Mouse (Mus musculus): ENCODE results near the gene Gsta4. TPM values are rescaled to one million over a fixed set of nuclear protein-coding genes. Genes with fewer than 3 reads are reported as not detected.
"Not testable (repeated sequence)": the region's sequence is repeated elsewhere in the genome, so short reads cannot be mapped to it uniquely, and the experiment has no call there.

Gsta4 gene
- polyA plus RNA-seq, 1 experiment: 1.0 TPM

DNA sequence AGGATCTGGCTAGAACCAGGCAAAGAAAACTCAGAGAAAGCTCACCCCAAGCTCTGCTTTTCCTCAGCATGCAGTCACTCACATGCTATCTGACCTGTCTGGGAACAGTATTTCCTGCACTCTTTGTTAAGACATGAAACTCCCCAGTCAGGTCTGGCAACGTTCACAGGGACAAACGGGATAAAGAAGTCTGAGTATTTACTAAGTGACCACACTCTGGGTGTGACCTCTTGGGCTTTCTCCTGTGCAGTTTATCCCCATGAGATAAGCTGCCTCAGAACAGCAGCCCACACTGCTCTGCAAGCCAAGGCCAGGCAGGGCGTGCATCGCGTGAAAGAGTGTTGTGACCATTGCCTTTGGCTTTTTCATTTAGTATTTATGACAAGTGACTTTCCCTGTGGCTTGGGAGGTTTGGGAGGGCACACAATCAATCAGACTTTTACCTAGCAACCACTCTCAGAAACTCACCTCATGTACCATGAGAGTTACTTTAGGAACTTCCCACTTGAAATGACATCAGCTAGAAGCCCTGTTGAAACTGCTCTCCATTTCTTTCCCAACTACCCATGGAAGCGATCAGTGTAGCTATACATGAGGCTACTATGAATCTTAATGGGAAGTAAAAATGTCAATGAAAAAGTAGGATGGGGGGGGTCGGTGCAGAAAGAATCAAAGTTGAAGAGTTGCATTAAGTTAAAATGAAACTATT lies 29.9 kb downstream of the Gsta4 start:
- no peaks in the 10 kb centered on the region for H3K9me3 ChIP-seq (ENCODE audit: control insufficient read depth, low read length)
- peaks cover 23% of the 10 kb centered on the region for H3K36me3 ChIP-seq (ENCODE audit: control insufficient read depth)
- TF ChIP-seq TAL1 (IDR thresholded peaks at IDR 0.05; ENCODE audit: low read length): no peak
- no peak for TF ChIP-seq GATA1 (IDR thresholded peaks at IDR 0.05; ENCODE audit: low read length)
- no peak overlapping the region for H3K4me3 ChIP-seq (replicated peaks)
- no peaks in the 10 kb centered on the region for H3K27me3 ChIP-seq (ENCODE audit: control insufficient read depth)
- peaks cover 12% of the 10 kb centered on the region for H3K4me1 ChIP-seq (ENCODE audit: control insufficient read depth)

DNA sequence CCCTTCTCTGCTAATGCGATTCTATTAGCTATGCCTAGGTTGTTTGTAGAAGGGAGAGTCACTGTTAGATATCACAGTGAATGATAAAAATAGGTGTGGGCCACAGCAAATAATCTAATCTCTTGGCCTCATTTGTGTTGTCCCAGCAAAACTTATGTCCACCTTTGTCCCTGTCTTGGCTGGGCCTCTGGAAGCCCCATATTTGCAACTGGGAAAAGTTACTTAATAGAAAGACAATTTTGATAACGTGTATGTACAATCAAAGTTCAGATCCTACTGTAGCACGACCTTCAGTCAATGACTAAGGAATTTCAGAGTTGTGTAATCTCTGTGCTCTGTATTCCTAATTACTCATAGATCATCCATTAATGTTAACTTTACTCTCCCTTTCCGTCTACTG lies 34.5 kb downstream of the Gsta4 start:
- TF ChIP-seq TAL1 (IDR thresholded peaks at IDR 0.05; ENCODE audit: low read length): no peak
- no peak for TF ChIP-seq GATA1 (IDR thresholded peaks at IDR 0.05; ENCODE audit: low read length)
- Histone ChIP-seq H3K36me3 (ENCODE audit: control insufficient read depth) (no peaks in the 10 kb centered on the region), H3K4me1 (ENCODE audit: control insufficient read depth) (peaks cover 10% of the 10 kb centered on the region), H3K4me3 (replicated peaks) (no peak overlapping the region), H3K9me3 (ENCODE audit: control insufficient read depth, low read length) (peaks cover 3% of the 10 kb centered on the region; the same call in 1 of the 2 replicates), H3K27me3 (ENCODE audit: control insufficient read depth) (no peaks in the 10 kb centered on the region)

DNA sequence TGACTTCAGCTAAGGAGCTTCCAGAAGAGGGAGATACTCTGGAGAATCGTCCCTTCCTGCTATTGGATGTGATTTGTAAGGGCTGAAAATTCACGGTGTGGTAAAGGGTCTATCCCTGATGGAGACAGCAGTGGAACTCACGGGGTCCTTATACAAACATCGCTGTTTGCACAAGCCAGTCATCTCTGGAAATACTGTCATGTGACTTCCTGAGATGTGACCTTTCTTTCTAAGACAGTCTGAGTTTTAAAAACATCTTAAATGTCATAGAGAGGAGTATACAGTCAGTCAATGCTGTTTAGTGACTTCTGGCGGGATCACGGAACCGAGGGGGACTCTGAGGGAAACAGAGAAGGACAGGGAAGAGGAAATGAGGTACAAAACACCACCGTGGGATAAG lies 40.0 kb downstream of the Gsta4 start:
- TF ChIP-seq TAL1 (IDR thresholded peaks at IDR 0.05; ENCODE audit: low read length) (no peak), GATA1 (IDR thresholded peaks at IDR 0.05; ENCODE audit: low read length) (no peak)
- Histone ChIP-seq H3K4me1 (ENCODE audit: control insufficient read depth) (no peaks in the 10 kb centered on the region), H3K27me3 (ENCODE audit: control insufficient read depth) (no peaks in the 10 kb centered on the region), H3K36me3 (ENCODE audit: control insufficient read depth) (no peaks in the 10 kb centered on the region), H3K9me3 (ENCODE audit: control insufficient read depth, low read length) (peaks cover 12% of the 10 kb centered on the region), H3K4me3 (replicated peaks) (no peak overlapping the region)

DNA sequence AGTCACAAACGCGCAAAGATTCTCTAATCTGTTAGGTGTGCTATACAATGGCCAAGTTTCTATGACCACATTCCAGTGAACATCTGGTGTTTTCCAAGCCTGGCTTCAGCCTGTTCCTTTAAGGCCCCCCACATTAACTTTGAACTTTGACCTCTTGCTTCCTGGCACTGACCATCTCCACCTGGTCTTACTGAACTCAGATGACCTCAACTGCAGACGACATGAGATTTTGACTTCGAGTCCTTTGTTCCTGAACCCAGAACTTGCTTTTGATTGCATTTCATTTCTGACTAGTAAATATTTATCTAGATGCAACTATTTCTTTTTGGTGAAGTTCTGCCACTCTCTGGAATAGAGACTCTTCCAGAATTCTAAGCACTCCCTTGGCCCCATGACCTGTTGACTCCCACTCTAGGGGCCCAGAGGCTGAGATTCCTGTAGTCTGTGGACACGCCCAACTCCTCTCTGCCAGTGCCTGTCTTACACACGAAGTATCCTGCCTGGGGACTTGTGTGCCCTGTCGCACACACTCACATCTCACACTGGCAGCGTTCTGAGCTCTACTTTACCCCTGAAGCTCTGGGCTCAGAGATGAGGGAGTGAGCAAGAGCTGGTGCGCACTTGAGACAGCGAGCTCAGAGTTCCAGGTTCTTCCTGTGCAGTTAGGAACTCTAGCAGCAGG lies 40.8 kb downstream of the Gsta4 start:
- Histone ChIP-seq H3K36me3 (ENCODE audit: control insufficient read depth) (no peaks in the 10 kb centered on the region), H3K4me1 (ENCODE audit: control insufficient read depth) (no peaks in the 10 kb centered on the region), H3K9me3 (ENCODE audit: control insufficient read depth, low read length) (peaks cover 12% of the 10 kb centered on the region), H3K27me3 (ENCODE audit: control insufficient read depth) (no peaks in the 10 kb centered on the region), H3K4me3 (replicated peaks) (no peak overlapping the region)
- TF ChIP-seq GATA1 (IDR thresholded peaks at IDR 0.05; ENCODE audit: low read length) (no peak), TAL1 (IDR thresholded peaks at IDR 0.05; ENCODE audit: low read length) (no peak)

DNA sequence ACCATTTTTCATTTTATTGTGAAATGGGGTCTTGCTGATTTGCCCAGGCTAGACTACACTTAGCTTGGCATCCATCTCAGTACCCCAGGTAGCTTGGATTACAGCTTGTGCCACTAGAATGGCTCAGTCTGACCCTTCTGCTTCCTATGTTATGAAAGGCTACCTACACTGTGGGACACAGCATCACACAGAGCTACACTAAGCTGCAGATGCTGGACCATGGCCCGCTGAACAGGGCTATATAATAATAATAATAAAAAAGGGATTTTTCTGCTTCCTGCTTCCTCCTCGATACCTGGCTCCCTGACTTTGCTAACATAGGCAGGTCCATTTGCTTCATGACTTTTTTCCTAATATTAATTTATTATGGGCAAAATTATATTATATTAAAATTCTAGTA lies 41.8 kb downstream of the Gsta4 start:
- Histone ChIP-seq H3K36me3 (ENCODE audit: control insufficient read depth) (no peaks in the 10 kb centered on the region), H3K4me3 (replicated peaks) (no peak overlapping the region), H3K27me3 (ENCODE audit: control insufficient read depth) (no peaks in the 10 kb centered on the region), H3K4me1 (ENCODE audit: control insufficient read depth) (no peaks in the 10 kb centered on the region), H3K9me3 (ENCODE audit: control insufficient read depth, low read length) (peaks cover 12% of the 10 kb centered on the region)
- TF ChIP-seq GATA1 (IDR thresholded peaks at IDR 0.05; ENCODE audit: low read length) (no peak), TAL1 (IDR thresholded peaks at IDR 0.05; ENCODE audit: low read length) (no peak)

DNA sequence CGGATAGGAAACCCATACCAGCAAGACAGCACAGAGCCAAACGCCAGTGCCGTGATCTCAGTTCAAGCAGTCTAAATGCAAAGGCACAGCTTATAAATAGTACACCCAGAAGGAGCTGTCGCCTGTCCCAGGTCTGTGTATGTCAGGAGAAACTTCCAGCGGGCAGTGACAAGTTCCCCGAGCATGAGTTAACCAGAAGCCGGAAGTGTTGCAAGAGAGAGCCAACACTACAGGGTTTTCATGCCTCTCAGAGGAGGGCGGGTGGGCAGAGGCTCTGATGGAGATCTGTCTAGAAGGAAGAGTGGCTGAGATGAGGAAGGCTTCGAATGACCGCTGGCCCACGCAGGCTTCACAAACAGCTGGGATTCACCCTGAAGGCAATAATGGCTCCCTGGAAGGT lies 42.7 kb downstream of the Gsta4 start:
- no peaks in the 10 kb centered on the region for H3K27me3 ChIP-seq (ENCODE audit: control insufficient read depth)
- H3K36me3 ChIP-seq (ENCODE audit: control insufficient read depth): no peaks in the 10 kb centered on the region
- no peaks in the 10 kb centered on the region for H3K4me1 ChIP-seq (ENCODE audit: control insufficient read depth)
- TF ChIP-seq TAL1 (IDR thresholded peaks at IDR 0.05; ENCODE audit: low read length) (no peak), GATA1 (IDR thresholded peaks at IDR 0.05; ENCODE audit: low read length) (no peak)
- H3K9me3 ChIP-seq (ENCODE audit: control insufficient read depth, low read length): peaks cover 12% of the 10 kb centered on the region
- no peak overlapping the region for H3K4me3 ChIP-seq (replicated peaks)

DNA sequence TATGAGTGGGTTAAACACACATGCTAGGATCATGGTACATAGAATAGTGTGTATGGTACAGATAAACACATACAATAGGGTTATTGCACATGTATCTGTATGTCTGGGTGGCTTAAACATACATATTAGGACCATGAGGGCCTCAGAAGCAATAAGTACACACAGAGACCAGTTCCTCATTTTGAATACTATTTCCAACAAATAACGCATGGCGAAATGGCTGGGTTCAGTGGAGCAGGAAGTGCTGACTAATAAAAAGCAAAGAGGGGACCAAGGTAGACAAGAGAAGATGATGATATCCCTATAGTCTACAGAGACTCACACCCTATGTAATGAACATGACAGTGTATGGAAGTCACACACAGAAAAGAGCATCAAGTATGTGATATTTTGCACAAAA lies 45.5 kb downstream of the Gsta4 start:
- TF ChIP-seq TAL1 (IDR thresholded peaks at IDR 0.05; ENCODE audit: low read length) (no peak), GATA1 (IDR thresholded peaks at IDR 0.05; ENCODE audit: low read length) (no peak)
- H3K36me3 ChIP-seq (ENCODE audit: control insufficient read depth): no peaks in the 10 kb centered on the region
- no peak overlapping the region for H3K4me3 ChIP-seq (replicated peaks)
- H3K27me3 ChIP-seq (ENCODE audit: control insufficient read depth): no peaks in the 10 kb centered on the region
- peaks cover 4% of the 10 kb centered on the region for H3K9me3 ChIP-seq (ENCODE audit: control insufficient read depth, low read length)
- H3K4me1 ChIP-seq (ENCODE audit: control insufficient read depth): no peaks in the 10 kb centered on the region

DNA sequence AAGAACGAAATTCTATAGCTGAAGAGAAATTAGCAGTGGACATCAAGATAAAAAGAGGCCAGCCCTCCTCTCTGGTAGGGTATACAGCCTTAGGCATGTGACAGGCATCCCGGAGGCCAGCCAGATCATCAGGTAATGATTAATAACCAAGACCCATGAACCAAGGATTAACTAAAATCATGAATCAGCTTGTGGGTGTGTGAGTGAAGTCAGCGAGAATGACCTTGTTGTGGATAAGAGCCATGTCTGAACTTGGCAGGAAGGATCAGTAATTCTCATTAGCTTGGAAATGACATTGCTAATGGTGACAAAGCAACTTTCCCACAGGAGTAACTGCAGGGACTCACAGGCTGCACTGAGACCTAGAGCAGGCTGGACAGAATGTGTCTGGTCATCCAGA lies 47.1 kb downstream of the Gsta4 start:
- H3K4me3 ChIP-seq (replicated peaks); H3K9me3 ChIP-seq (ENCODE audit: control insufficient read depth, low read length); H3K4me1 ChIP-seq (ENCODE audit: control insufficient read depth); H3K27me3 ChIP-seq (ENCODE audit: control insufficient read depth); H3K36me3 ChIP-seq (ENCODE audit: control insufficient read depth): not testable (repeated sequence)

DNA sequence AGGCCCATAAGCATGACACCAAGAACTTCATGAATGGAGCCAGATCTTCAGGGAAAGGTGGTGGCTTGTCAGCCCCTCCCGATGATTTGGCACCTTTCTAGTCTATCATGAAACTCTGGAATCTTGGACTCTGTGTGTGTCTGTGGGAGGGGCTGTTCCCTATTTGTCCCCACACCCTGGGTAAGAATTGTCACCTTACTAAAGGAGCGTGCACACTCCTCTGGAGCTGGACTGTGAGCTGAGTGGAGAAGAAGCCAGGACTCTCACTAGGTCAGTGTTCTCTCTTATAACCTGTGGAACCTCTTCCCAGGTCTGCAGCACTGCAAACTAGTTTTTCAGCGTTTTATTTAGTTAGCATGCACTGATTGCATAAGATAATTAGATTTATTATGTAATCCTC lies 47.9 kb downstream of the Gsta4 start, which contains the start of gene Gsta1:
Gsta1 (plus strand) TSS at position 196 of the 400 bp plus-strand sequence.
- H3K36me3 ChIP-seq (ENCODE audit: control insufficient read depth); H3K4me1 ChIP-seq (ENCODE audit: control insufficient read depth); H3K27me3 ChIP-seq (ENCODE audit: control insufficient read depth); H3K4me3 ChIP-seq (replicated peaks); H3K9me3 ChIP-seq (ENCODE audit: control insufficient read depth, low read length): not testable (repeated sequence)

DNA sequence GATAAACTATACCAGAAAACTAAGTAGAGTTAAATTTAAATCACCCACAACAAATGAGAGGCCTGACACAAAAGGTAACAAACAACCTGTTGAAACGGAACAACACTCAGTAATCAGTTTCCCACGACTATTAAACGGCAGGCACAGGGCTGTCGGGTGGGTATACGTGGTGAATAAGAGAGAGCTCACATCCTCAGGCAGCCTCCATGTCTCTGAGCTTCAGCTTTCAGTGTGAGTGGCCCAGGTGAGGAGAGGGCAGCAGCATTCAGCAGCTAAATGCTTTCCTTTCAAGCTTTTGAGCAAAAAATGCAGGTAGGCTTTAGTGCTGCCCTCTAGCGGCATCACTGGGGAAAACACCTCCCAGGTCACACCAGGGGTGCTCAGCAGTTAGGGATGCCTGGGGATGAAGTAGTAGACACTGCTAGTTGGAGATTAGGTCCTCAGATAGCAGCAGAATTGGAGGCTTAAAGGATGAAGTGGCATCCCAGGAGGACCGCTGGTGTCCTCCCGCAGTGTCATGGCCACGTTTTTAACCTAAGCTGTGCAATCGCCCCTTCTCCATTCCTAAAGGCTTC lies 50.6 kb downstream of the Gsta4 start:
- not testable (repeated sequence) for H3K27me3 ChIP-seq (ENCODE audit: control insufficient read depth); H3K4me3 ChIP-seq (replicated peaks); H3K9me3 ChIP-seq (ENCODE audit: control insufficient read depth, low read length); H3K4me1 ChIP-seq (ENCODE audit: control insufficient read depth); H3K36me3 ChIP-seq (ENCODE audit: control insufficient read depth)

DNA sequence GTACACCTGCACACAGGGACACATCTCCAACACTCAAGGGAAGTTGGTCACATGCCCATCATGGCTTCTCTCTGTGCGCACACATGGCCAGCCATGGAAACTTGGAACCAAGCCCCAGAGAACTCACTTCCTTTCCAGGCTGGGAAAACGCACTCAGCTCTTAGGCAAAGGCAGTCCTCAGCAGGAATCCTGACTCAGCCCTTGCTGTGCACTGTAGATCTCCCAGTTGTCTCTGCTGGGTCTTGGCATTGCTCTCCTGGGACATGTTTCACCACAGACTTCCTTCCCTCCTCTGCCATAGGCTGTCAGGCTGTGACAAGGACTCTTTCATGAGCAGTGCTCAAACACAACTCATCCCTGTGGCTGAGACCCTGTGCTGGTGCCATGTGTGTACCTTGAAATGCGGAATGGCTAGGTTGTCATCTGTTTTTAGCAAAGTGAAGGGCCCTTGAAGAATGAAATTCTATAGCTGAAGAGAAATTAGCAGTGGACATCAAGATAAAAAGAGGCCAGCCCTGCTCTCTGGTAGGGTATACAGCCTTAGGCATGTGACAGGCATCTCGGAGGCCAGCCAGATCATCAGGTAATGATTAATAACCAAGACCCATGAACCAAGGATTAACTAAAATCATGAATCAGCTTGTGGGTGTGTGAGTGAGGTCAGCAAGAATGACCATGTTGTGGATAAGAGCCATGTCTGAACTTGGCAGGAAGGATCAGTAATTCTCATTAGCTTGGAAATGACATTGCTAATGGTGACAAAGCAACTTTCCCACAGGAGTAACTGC lies 73.3 kb downstream of the Gsta4 start:
- H3K27me3 ChIP-seq (ENCODE audit: control insufficient read depth); H3K9me3 ChIP-seq (ENCODE audit: control insufficient read depth, low read length); H3K36me3 ChIP-seq (ENCODE audit: control insufficient read depth); H3K4me3 ChIP-seq (replicated peaks); H3K4me1 ChIP-seq (ENCODE audit: control insufficient read depth): not testable (repeated sequence)

DNA sequence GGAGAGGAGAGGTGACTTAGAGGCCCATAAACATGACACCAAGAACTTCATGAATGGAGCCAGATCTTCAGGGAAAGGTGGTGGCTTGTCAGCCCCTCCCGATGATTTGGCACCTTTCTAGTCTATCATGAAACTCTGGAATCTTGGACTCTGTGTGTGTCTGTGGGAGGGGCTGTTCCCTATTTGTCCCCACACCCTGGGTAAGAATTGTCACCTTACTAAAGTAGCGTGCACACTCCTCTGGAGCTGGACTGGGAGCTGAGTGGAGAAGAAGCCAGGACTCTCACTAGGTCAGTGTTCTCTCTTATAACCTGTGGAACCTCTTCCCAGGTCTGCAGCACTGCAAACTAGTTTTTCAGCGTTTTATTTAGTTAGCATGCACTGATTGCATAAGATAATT lies 74.3 kb downstream of the Gsta4 start, which contains the start of gene Gm3776:
Gm3776 (plus strand) TSS at position 216 of the 400 bp plus-strand sequence.
- not testable (repeated sequence) for H3K4me3 ChIP-seq (replicated peaks); H3K9me3 ChIP-seq (ENCODE audit: control insufficient read depth, low read length); H3K27me3 ChIP-seq (ENCODE audit: control insufficient read depth); H3K36me3 ChIP-seq (ENCODE audit: control insufficient read depth); H3K4me1 ChIP-seq (ENCODE audit: control insufficient read depth)
